Mouse (Mus musculus) C2C12 (cell line): ENCODE data around the gene Endog.
"Not testable (repeated sequence)": the region's sequence is repeated elsewhere in the genome, so short reads cannot be mapped to it uniquely, and the experiment has no call there.

Experiments
- CEBPB ChIP-seq: IDR thresholded peaks from one replicate; pipeline ENCODE4 v1.6.1; 2011; ENCODE audit warnings: low read depth, mild to moderate bottlenecking, control low read depth, moderate library complexity
- CTCF ChIP-seq: IDR thresholded peaks from one replicate; pipeline ENCODE4 v1.5.1; 2011; ENCODE audit not compliant: control insufficient read depth, insufficient read depth, insufficient read length
- FOSL1 ChIP-seq: IDR thresholded peaks from one replicate; pipeline ENCODE4 v1.8.0; 2011; ENCODE audit warnings: mild to moderate bottlenecking, low read length; ENCODE audit not compliant: poor library complexity, insufficient read depth, severe bottlenecking
- MAX ChIP-seq: IDR thresholded peaks from one replicate; pipeline ENCODE4 v1.6.1; 2011; ENCODE audit warnings: mild to moderate bottlenecking, control low read depth
- MYOD1 ChIP-seq: IDR thresholded peaks from one replicate; pipeline ENCODE4 v1.6.1; 2011; ENCODE audit warnings: low read depth; ENCODE audit not compliant: control insufficient read depth, insufficient read length
- MYOG ChIP-seq: IDR thresholded peaks from one replicate; pipeline ENCODE4 v1.6.1; 2011; ENCODE audit not compliant: control insufficient read depth, insufficient read length; ENCODE audit errors: extremely low read depth
- USF1 ChIP-seq: IDR thresholded peaks from one replicate; pipeline ENCODE4 v1.6.1; 2011; ENCODE audit warnings: low read depth, mild to moderate bottlenecking, control low read depth, moderate library complexity

DNA sequence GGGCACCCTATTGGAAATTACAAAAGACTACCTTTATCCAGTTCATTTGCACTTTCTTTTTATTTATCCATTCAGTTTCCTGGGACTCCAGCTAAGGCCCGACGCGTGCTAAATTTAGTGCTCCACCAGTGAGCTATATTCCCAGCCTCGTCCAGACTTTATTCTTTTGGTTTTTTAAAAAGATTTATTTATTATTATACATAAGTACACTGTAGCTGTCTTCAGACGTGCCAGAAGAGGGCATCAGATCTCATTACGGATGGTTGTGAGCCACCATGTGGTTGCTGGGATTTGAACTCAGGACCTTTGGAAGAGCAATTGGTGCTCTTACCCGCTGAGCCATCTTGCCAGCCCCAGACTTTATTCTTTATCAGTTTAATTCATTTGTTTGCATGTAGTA is 7.4 kb downstream of the Endog start:
- TF ChIP-seq CTCF, MAX, CEBPB, MYOG, MYOD1, USF1, FOSL1: not testable (repeated sequence)
